Mouse (Mus musculus): ENCODE measurements around the gene Fmn2. TPM values are rescaled to one million over a fixed set of nuclear protein-coding genes. Genes with fewer than 3 reads are reported as not detected.

Fmn2 gene
- polyA plus RNA-seq, 1 experiment from 2014 or later: 7.1 TPM

DNA sequence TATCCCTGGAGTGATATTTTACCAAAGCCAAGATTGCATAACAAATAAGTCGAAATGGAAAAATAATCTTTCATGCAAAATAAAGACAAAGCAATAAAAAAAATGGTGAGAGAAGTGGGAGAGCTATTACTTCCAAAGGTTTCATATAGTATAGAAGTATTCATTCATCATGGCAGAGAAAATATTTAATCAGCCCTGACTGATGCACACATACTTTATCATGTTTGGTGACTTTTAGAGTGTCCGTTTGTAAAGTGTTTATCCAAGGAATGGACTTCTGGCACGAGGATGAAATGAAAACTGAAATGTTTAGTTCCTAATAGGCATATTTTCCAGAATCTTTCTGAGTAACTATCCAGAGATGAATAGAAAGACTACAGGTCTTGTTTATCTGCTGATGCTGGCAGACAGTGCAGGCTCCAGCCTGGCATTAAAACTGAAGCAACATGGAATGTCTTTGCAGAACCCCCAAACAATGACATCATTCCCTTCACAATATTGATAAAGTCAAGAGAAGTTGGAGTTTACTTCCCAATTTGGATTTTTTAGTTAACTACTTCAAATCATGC is 249.4 kb downstream of the Fmn2 start:
- no peaks in the 10 kb centered on the region for H3K36me3 ChIP-seq

GRCm38 (mm10) chr1:174759354-174759753 is 257.7 kb downstream of the Fmn2 start:
- H3K9ac ChIP-seq: no peak overlapping the region
- H3K36me3 ChIP-seq: no peaks in the 10 kb centered on the region
- ATAC-seq (ENCODE audit: low FRiP score, low read depth): no peak
- H3K27me3 ChIP-seq: no peaks in the 10 kb centered on the region
- H3K4me1 ChIP-seq (replicated peaks): no peaks in the 10 kb centered on the region
- no peak overlapping the region for H3K27ac ChIP-seq (replicated peaks)
- no peaks in the 10 kb centered on the region for H3K9me3 ChIP-seq
- 65% methylated on average over 6 of the region's 6 CpGs for WGBS
- H3K4me3 ChIP-seq: no peak overlapping the region
- H3K4me2 ChIP-seq: no peak overlapping the region

More for the DNA sequence above, 249.4 kb downstream of the Fmn2 start:
- Histone ChIP-seq H3K9me3 (no peaks in the 10 kb centered on the region), H3K27me3 (no peaks in the 10 kb centered on the region), H3K4me2 (no peak overlapping the region), H3K4me1 (replicated peaks) (no peaks in the 10 kb centered on the region), H3K4me3 (no peak overlapping the region), H3K9ac (no peak overlapping the region), H3K27ac (replicated peaks) (no peak overlapping the region)
- 87% methylated on average over 3 of the region's 3 CpGs for WGBS
- ATAC-seq (ENCODE audit: low FRiP score, low read depth): no peak

DNA sequence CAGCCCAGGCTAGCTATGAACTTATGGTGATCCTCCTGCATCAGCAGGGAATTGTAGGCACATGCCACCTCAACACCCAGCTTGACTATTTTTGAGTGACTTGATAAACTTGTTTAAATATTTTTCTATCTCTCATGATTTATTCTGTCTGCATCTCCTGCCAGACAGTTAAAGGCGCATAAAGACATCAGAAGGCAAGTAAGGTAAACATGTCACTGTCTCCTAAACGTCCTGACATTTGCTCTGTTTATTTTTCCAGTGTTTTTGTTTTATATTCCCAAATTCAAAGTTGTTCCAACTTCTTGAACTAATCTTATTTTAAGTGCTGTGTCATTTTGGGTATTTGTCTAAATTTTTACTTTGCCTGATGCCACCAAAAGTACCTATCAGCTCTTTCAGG is 264.1 kb downstream of the Fmn2 start:
- H3K4me2 ChIP-seq: no peak overlapping the region
- H3K27me3 ChIP-seq: no peaks in the 10 kb centered on the region
- no peak overlapping the region for H3K27ac ChIP-seq (replicated peaks)
- no peaks in the 10 kb centered on the region for H3K36me3 ChIP-seq
- no peak for ATAC-seq (ENCODE audit: low FRiP score, low read depth)
- no peak overlapping the region for H3K4me3 ChIP-seq
- WGBS: 73% methylated on average over 2 of the region's 2 CpGs
- no peak overlapping the region for H3K9ac ChIP-seq
- no peaks in the 10 kb centered on the region for H3K4me1 ChIP-seq (replicated peaks)
- no peaks in the 10 kb centered on the region for H3K9me3 ChIP-seq

GRCm38 (mm10) chr1:174766852-174767251 is 265.2 kb downstream of the Fmn2 start:
- Histone ChIP-seq H3K4me3 (no peak overlapping the region), H3K4me1 (replicated peaks) (no peaks in the 10 kb centered on the region), H3K4me2 (no peak overlapping the region), H3K27me3 (no peaks in the 10 kb centered on the region), H3K36me3 (no peaks in the 10 kb centered on the region), H3K9me3 (no peaks in the 10 kb centered on the region), H3K27ac (replicated peaks) (no peak overlapping the region), H3K9ac (no peak overlapping the region)
- 87% methylated on average over 3 of the region's 3 CpGs for WGBS
- no peak for ATAC-seq (ENCODE audit: low FRiP score, low read depth)

DNA sequence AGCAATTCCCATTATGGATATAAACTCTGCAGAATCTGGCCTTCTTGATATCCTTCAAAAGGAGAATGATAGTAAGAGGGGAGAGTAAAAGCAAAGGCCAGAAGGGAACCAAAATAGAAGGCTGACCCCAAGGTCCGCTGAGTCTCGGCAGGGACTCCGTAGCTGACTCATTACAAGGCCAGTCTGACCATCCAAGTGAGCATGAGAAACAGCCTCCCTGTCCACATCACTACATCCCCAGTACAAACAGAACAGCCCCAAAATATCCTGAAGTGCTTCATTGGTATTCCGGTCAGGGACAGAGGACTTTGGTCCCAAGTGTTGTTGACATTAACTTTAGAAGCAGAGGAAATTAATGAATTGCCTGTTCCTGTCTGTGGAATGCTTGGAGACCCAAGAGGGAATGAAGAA is 270.3 kb downstream of the Fmn2 start:
- Histone ChIP-seq H3K9ac (no peak overlapping the region), H3K27me3 (no peaks in the 10 kb centered on the region), H3K4me2 (no peak overlapping the region), H3K36me3 (no peaks in the 10 kb centered on the region), H3K9me3 (no peaks in the 10 kb centered on the region), H3K4me3 (no peak overlapping the region), H3K27ac (replicated peaks) (no peak overlapping the region), H3K4me1 (replicated peaks) (no peaks in the 10 kb centered on the region)
- WGBS: 64% methylated on average over 4 of the region's 4 CpGs
- no peak for ATAC-seq (ENCODE audit: low FRiP score, low read depth)

- no peaks in the 10 kb centered on the region for H3K9me3 ChIP-seq
- WGBS: 90% methylated on average over 4 of the region's 4 CpGs
- H3K4me2 ChIP-seq: no peak overlapping the region
- H3K4me3 ChIP-seq: no peak overlapping the region
- no peaks in the 10 kb centered on the region for H3K27me3 ChIP-seq
- H3K36me3 ChIP-seq: no peaks in the 10 kb centered on the region
- no peaks in the 10 kb centered on the region for H3K4me1 ChIP-seq (replicated peaks)
- H3K27ac ChIP-seq (replicated peaks): no peak overlapping the region
- ATAC-seq (ENCODE audit: low FRiP score, low read depth): no peak
- H3K9ac ChIP-seq: no peak overlapping the region
Measured at GRCm38 (mm10) chr1:174781037-174781436, 279.4 kb downstream of the Fmn2 start.

DNA sequence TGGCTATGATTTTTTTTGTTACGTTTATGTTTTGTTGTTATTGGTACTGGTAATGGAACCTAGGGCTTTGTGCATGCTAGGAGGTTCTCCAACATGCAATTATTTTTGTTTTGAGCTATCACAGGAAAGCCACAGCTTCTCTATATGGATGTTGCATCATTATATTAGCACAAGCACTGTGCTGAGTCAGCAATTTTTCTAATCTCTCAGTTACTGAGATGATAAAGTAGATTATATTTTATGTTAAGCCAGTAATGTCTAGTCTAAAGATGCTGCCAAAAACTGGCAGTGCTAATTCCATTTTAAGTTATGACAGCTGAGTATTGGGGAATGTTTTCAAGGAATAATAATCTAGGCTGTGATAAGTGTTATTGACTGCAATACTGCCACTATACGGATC is 287.0 kb downstream of the Fmn2 start:
- H3K4me2 ChIP-seq: no peak overlapping the region
- no peak for ATAC-seq (ENCODE audit: low FRiP score, low read depth)
- 93% methylated on average over 2 of the region's 2 CpGs for whole genome bisulfite sequencing

DNA sequence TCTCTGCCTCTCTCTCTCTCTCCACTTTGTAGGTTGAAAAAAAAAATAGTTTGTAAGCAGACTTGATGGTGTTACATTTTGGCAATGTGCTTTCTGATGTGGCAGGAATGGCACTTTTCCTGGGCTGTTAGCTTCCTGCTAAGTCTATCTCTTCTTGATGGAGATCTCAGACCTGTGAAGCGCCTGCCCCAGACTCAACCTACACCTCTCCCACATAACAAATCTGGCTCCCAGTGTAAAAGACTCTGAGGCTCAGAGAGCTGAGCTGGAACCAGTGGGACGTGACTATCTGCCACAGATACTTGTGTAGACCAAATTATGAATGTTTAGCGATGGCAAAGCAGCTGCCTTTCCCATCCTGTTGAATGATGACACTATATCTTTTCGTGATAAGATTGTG is 310.2 kb downstream of the Fmn2 start:
- no peak overlapping the region for H3K4me3 ChIP-seq
- H3K36me3 ChIP-seq: no peaks in the 10 kb centered on the region
- H3K9ac ChIP-seq: no peak overlapping the region
- H3K9me3 ChIP-seq: no peaks in the 10 kb centered on the region
- H3K4me1 ChIP-seq (replicated peaks): no peaks in the 10 kb centered on the region
- 95% methylated on average over 4 of the region's 4 CpGs for WGBS
- no peak overlapping the region for H3K27ac ChIP-seq (replicated peaks)
- H3K4me2 ChIP-seq: no peak overlapping the region
- ATAC-seq (ENCODE audit: low FRiP score, low read depth): no peak
- no peaks in the 10 kb centered on the region for H3K27me3 ChIP-seq

More for the DNA sequence above, 287.0 kb downstream of the Fmn2 start:
- no peaks in the 10 kb centered on the region for H3K9me3 ChIP-seq
- no peaks in the 10 kb centered on the region for H3K27me3 ChIP-seq
- H3K9ac ChIP-seq: no peak overlapping the region
- H3K27ac ChIP-seq (replicated peaks): no peak overlapping the region
- H3K4me3 ChIP-seq: no peak overlapping the region
- H3K36me3 ChIP-seq: 0 out of 2 replicates have a peak, but pooled peaks cover 8% of the 10 kb centered on the region
- H3K4me1 ChIP-seq (replicated peaks): no peaks in the 10 kb centered on the region

DNA sequence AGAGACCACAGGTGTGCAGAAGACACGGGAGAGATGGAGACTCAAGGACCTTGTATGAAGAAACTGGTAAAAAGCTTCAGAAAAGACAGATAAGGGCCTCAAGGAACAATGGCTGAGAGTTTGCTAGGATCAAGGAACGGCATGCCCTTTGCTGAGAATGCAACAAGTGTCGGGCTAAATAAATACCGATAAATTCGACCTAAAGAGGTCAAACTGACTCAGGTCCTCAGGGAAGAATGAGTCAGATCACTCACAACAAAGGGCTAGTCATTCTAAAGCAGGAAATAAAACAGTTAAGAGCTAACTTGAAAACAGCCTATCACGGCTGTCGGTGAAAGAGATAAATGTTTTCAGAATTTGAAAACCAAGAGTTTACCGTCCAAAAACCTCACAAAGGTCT is 324.9 kb downstream of the Fmn2 start:
- Histone ChIP-seq H3K36me3 (peaks cover 2% of the 10 kb centered on the region; the same call in 1 of the 2 replicates), H3K9me3 (no peaks in the 10 kb centered on the region), H3K9ac (no peak overlapping the region), H3K27me3 (no peaks in the 10 kb centered on the region), H3K4me2 (no peak overlapping the region), H3K4me3 (no peak overlapping the region), H3K27ac (replicated peaks) (no peak overlapping the region), H3K4me1 (replicated peaks) (no peaks in the 10 kb centered on the region)
- no peak for ATAC-seq (ENCODE audit: low FRiP score, low read depth)
- 50% methylated on average over 8 of the region's 8 CpGs for WGBS

DNA sequence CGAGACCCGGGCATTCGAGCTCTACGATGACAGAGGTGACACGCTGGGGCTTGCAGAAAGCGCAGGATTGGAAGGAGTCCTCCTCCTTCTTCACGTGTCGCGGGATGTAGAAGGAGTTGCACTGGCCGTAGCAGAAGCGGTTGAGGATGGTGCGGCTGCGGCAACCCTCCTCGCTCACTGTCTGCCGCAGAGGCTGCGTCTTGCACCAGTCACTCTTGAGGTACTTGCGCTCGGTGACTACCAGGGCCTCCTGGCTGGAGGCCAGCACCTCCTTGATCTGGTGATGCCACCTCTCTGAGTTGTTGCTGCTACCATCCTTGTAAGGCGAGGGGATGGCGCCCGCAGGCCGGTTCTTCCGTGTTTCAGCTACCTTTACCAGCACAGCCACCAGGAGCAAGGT is 335.2 kb downstream of the Fmn2 start:
- Histone ChIP-seq H3K4me1 (replicated peaks) (no peaks in the 10 kb centered on the region), H3K27me3 (no peaks in the 10 kb centered on the region), H3K4me2 (no peak overlapping the region), H3K9me3 (no peaks in the 10 kb centered on the region), H3K27ac (replicated peaks) (no peak overlapping the region), H3K4me3 (no peak overlapping the region), H3K9ac (no peak overlapping the region), H3K36me3 (0 out of 2 replicates have a peak, but pooled peaks cover 3% of the 10 kb centered on the region)
- WGBS: 93% methylated on average over 23 of the region's 23 CpGs
- no peak for ATAC-seq (ENCODE audit: low FRiP score, low read depth)

GRCm38 (mm10) chr1:174844786-174845185 is 343.2 kb downstream of the Fmn2 start:
- WGBS: 78% methylated on average over 6 of the region's 6 CpGs
- Histone ChIP-seq H3K9me3 (no peaks in the 10 kb centered on the region), H3K27ac (replicated peaks) (no peak overlapping the region), H3K36me3 (no peaks in the 10 kb centered on the region), H3K4me3 (no peak overlapping the region), H3K9ac (no peak overlapping the region), H3K27me3 (no peaks in the 10 kb centered on the region), H3K4me2 (no peak overlapping the region), H3K4me1 (replicated peaks) (no peaks in the 10 kb centered on the region)
- no peak for ATAC-seq (ENCODE audit: low FRiP score, low read depth)

- WGBS: 76% methylated on average over 2 of the region's 2 CpGs
Measured at GRCm38 (mm10) chr1:174856188-174856587, 354.6 kb downstream of the Fmn2 start.

More at GRCm38 (mm10) chr1:174856188-174856587, 354.6 kb downstream of the Fmn2 start:
- Histone ChIP-seq H3K36me3 (no peaks in the 10 kb centered on the region), H3K4me1 (replicated peaks) (no peaks in the 10 kb centered on the region), H3K27me3 (no peaks in the 10 kb centered on the region), H3K4me2 (no peak overlapping the region), H3K9ac (no peak overlapping the region), H3K4me3 (no peak overlapping the region), H3K9me3 (no peaks in the 10 kb centered on the region), H3K27ac (replicated peaks) (no peak overlapping the region)
- no peak for ATAC-seq (ENCODE audit: low FRiP score, low read depth)
